In genomic region chr9:104161117-104161516, GRCm38 (mm10) we compare ENCODE assay signal across 29 mouse cellular contexts. TPM values are rescaled to one million over a fixed set of nuclear protein-coding genes. Genes with fewer than 3 reads are reported as not detected.
DNase-seq lines count a peak whose midpoint lies in the region; ATAC-seq and TF ChIP-seq lines count a peak whose summit lies in the region.
"Had no signal": no experiment of that assay in that cellular context is flagged by ENCODE, and none has a peak within 500 bp of the region (broad histone marks: within the 10 kb centered on the region; RNA-seq: fewer than 3 reads in every experiment).

No protein-coding gene starts in this region.

- no peak for TF ChIP-seq EP300 in liver, embryonic 14.5 days (IDR thresholded peaks at IDR 0.05; ENCODE audit: low read depth)

- H3K4me1 ChIP-seq in kidney, postnatal 0 days (replicated peaks; ENCODE audit: insufficient read depth, low read length) = no peaks in the 10 kb centered on the region
- H3K4me1 ChIP-seq in kidney, embryonic 14.5 days (ENCODE audit: control insufficient read depth, insufficient read depth, low read length) = no peaks in the 10 kb centered on the region
- H3K4me1 ChIP-seq in liver, embryonic 14.5 days (replicated peaks; ENCODE audit: control insufficient read depth in 2 of 2, insufficient read depth in 2 of 2, low read length in 1 of 2) = no peaks in the 10 kb centered on the region
- H3K4me1 ChIP-seq: kidney, embryonic 15.5 days; limb, embryonic 13.5 days; megakaryocyte, embryonic 14.5 days; midbrain, embryonic 12.5 days; neural tube, embryonic 12.5 days had no signal

- H3K4me3 ChIP-seq in kidney, postnatal 0 days (replicated peaks; ENCODE audit: low read depth, low read length) = no peak overlapping the region
- H3K4me3 ChIP-seq in kidney, embryonic 14.5 days (ENCODE audit: low read length) = no peak overlapping the region
- no peak overlapping the region for H3K4me3 ChIP-seq in liver, embryonic 14.5 days (ENCODE audit: insufficient read depth in 1 of 2, low read depth in 2 of 2, low read length in 2 of 2)
- H3K4me3 ChIP-seq: kidney, embryonic 15.5 days; limb, embryonic 13.5 days; megakaryocyte, embryonic 14.5 days; midbrain, embryonic 12.5 days; myocyte; neural tube, embryonic 12.5 days had no signal

- peaks cover 80% of the 10 kb centered on the region for H3K36me3 ChIP-seq in kidney, postnatal 0 days (ENCODE audit: insufficient read depth, low read length)
- peaks cover 96% of the 10 kb centered on the region for H3K36me3 ChIP-seq in kidney, embryonic 14.5 days (ENCODE audit: control insufficient read depth, insufficient read depth, low read length)
- peaks cover 19% of the 10 kb centered on the region for H3K36me3 ChIP-seq in liver, embryonic 14.5 days (replicated peaks; ENCODE audit: control insufficient read depth, insufficient read depth, low read depth)

- H3K27me3 ChIP-seq in kidney, postnatal 0 days (ENCODE audit: insufficient read depth, low read length) = no peaks in the 10 kb centered on the region
- H3K27me3 ChIP-seq in kidney, embryonic 14.5 days (ENCODE audit: control insufficient read depth, insufficient read depth, low read length) = no peaks in the 10 kb centered on the region
- no peaks in the 10 kb centered on the region for H3K27me3 ChIP-seq in liver, embryonic 14.5 days (ENCODE audit: control insufficient read depth, insufficient read depth, low read length)
- H3K27me3 ChIP-seq: kidney, embryonic 15.5 days; limb, embryonic 13.5 days; megakaryocyte, embryonic 14.5 days; midbrain, embryonic 12.5 days; neural tube, embryonic 12.5 days had no signal

- H3K27ac ChIP-seq in kidney, postnatal 0 days = no peak overlapping the region
- H3K27ac ChIP-seq in kidney, embryonic 14.5 days (ENCODE audit: low read depth, low read length) = no peak overlapping the region
- no peak overlapping the region for H3K27ac ChIP-seq in liver, embryonic 14.5 days
- H3K27ac ChIP-seq: hindbrain, embryonic 14.5 days; kidney, embryonic 15.5 days; limb, embryonic 13.5 days; midbrain, embryonic 12.5 days; neural tube, embryonic 12.5 days had no signal

- no peaks in the 10 kb centered on the region for H3K9me3 ChIP-seq in kidney, postnatal 0 days (replicated peaks; ENCODE audit: low read length)
- no peaks in the 10 kb centered on the region for H3K9me3 ChIP-seq in kidney, embryonic 14.5 days (ENCODE audit: control insufficient read depth, low read length)
- no peaks in the 10 kb centered on the region for H3K9me3 ChIP-seq in liver, embryonic 14.5 days (ENCODE audit: control insufficient read depth, low read length)
- H3K9me3 ChIP-seq: G1E; kidney, embryonic 15.5 days; limb, embryonic 13.5 days; megakaryocyte, embryonic 14.5 days; midbrain, embryonic 12.5 days; neural tube, embryonic 12.5 days had no signal

- H3K4me2 ChIP-seq in kidney, postnatal 0 days (ENCODE audit: low read length) = no peak overlapping the region
- no peak overlapping the region for H3K4me2 ChIP-seq in kidney, embryonic 14.5 days (replicated peaks; ENCODE audit: low read depth, low read length)
- H3K4me2 ChIP-seq in liver, embryonic 14.5 days (ENCODE audit: low read depth) = no peak overlapping the region
- H3K4me2 ChIP-seq: heart, embryonic 11.5 days; hindbrain, embryonic 14.5 days; kidney, embryonic 15.5 days; limb, embryonic 13.5 days; lung, embryonic 14.5 days; midbrain, embryonic 12.5 days; neural tube, embryonic 12.5 days had no signal

- intact Hi-C loops in heart, postnatal 14 days (cut with DNase I) = no loop called here

- WGBS in kidney, postnatal 0 days = 80% methylated on average over 7 of the region's 7 CpGs
- 82% methylated on average over 7 of the region's 7 CpGs for WGBS in kidney, embryonic 14.5 days
- WGBS in liver, embryonic 14.5 days (ENCODE audit: insufficient replicate concordance) = 68% methylated on average over 7 of the region's 7 CpGs

- ATAC-seq in kidney, postnatal 0 days (replicated peaks; ENCODE audit: low FRiP score, low read depth) = peak; percentile 61; the same call in 1 of the 2 replicates
- no peak for ATAC-seq in kidney, embryonic 14.5 days (ENCODE audit: low FRiP score, low TSS enrichment)
- peak; percentile 68 for ATAC-seq in liver, embryonic 14.5 days (ENCODE audit: insufficient read depth)
- no peak for ATAC-seq in megakaryocyte, adult 5-6 weeks (ENCODE audit: poor library complexity, severe bottlenecking)
- ATAC-seq: forebrain, embryonic 14.5 days had no signal

- DNase-seq in heart, adult 11 months = peak; percentile 80
- no peak for DNase-seq in heart, postnatal 14 days
- no peak for DNase-seq in kidney, postnatal 0 days (ENCODE audit: low spot score)
- DNase-seq in liver, embryonic 14.5 days (ENCODE audit: low read depth in 3 of 3, low spot score in 3 of 3) = peak; percentile 7 to 23 (median 11)
- DNase-seq in spleen, adult 18-20 months = no peak
- DNase-seq: adrenal gland, adult 8-10 months; cerebellum, adult 2 months; cerebellum, postnatal 36 days; gastrocnemius, postnatal 14 days; kidney, postnatal 4 days; lung, embryonic 14.5 days; lung, postnatal 36 days; right cerebral cortex, adult 18-20 months; right cerebral cortex, postnatal 4 days had no signal

- TF ChIP-seq CTCF in kidney, postnatal 0 days (IDR thresholded peaks at IDR 0.05; ENCODE audit: low read depth) = no peak
- TF ChIP-seq CTCF in liver, embryonic 14.5 days (IDR thresholded peaks at IDR 0.05; ENCODE audit: low read depth) = no peak

- no peak overlapping the region for H3K9ac ChIP-seq in kidney, postnatal 0 days (ENCODE audit: low read depth, low read length)
- H3K9ac ChIP-seq in kidney, embryonic 14.5 days (ENCODE audit: low read depth, low read length) = no peak overlapping the region
- no peak overlapping the region for H3K9ac ChIP-seq in liver, embryonic 14.5 days (replicated peaks)
- H3K9ac ChIP-seq: hindbrain, embryonic 14.5 days; kidney, embryonic 15.5 days; limb, embryonic 13.5 days; lung, embryonic 14.5 days; midbrain, embryonic 12.5 days; neural tube, embryonic 12.5 days had no signal

RNA-seq across cellular contexts. Expression of gene Ackr4, which starts 34.4 kb away (rescaled TPM):
- total RNA-seq in heart, postnatal 14 days (2021) = 1 to 10 TPM; 6.4 to 9.1 TPM
- 1.6 and 2.3 TPM in 2 replicates for polyA plus RNA-seq in kidney, postnatal 0 days (2015; fragmentation: Nextera tagmentation; extraction: Ambion mirVana)
- 0.43 and 1.3 TPM in 2 replicates for polyA plus RNA-seq in kidney, embryonic 14.5 days (2014; fragmentation: Nextera tagmentation; extraction: Ambion mirVana)
- polyA plus RNA-seq in liver, embryonic 14.5 days (2012; rRNA removed) = 0.09 and 0.11 TPM in 2 replicates
- 0.19 and 0.24 TPM in 2 replicates for polyA plus RNA-seq in liver, embryonic 14.5 days (2014; fragmentation: Nextera tagmentation; extraction: Ambion mirVana)
- total RNA-seq in megakaryocyte, adult 5-6 weeks (2015) = 0.11 TPM in 1 of 2 replicates, not detected in the other
- total RNA-seq in megakaryocyte, adult 5-6 weeks (2017) = 0.11 and 0.69 TPM in 2 replicates
- total RNA-seq: granulocyte monocyte progenitor cell, adult 5-6 weeks; hematopoietic stem cell, adult 5-6 weeks; left cerebral cortex, adult 8-10 months had no signal
- polyA plus RNA-seq: G1E had no signal

Comparison
In these comparisons a context has a peak if more than half of its experiments do, and no peak if none do; other contexts are left out.
1. DNase-seq: peak in heart, adult 11 months (single experiment) and liver, embryonic 14.5 days (3 of 3); none in heart, postnatal 14 days (0 of 2), kidney, postnatal 0 days (single experiment) and spleen, adult 18-20 months (0 of 2).
2. ATAC-seq: peak in kidney, postnatal 0 days (single experiment) and liver, embryonic 14.5 days (single experiment); none in kidney, embryonic 14.5 days (single experiment) and megakaryocyte, adult 5-6 weeks (single experiment).